Mouse (Mus musculus): ENCODE measurements at regions not wholly inside any gene's neighbourhood (a gene's known extent, or its start where the extent isn't known, plus 50 kb on each side); places are given as distances from the start of the nearest gene placed in this dataset.

GRCm38 (mm10) chr6:108003231-108003630 is 61.6 kb upstream of the Setmar start:
- TF ChIP-seq CTCF (IDR thresholded peaks at IDR 0.05; ENCODE audit: low read depth) = no peak
- no peak for TF ChIP-seq EP300 (optimal IDR thresholded peaks at IDR 0.05)
